Mouse (Mus musculus) forebrain, embryonic 15.5 days (tissue): ENCODE results near the gene Zfp773. TPM values are rescaled to one million over a fixed set of nuclear protein-coding genes. Genes with fewer than 3 reads are reported as not detected.
A peak's percentile ranks its signal among the peaks of the same experiment; 100 is the strongest.
"Not testable (repeated sequence)": the region's sequence is repeated elsewhere in the genome, so short reads cannot be mapped to it uniquely, and the experiment has no call there.

ENCODE experiments used
- ATAC-seq: fragments of 200-750 bp; cut with Nextera tagmentation; replicated peaks from 2 replicates; pipeline ENCODE4 v1.8.0; 2017; ENCODE audit warnings: mild to moderate bottlenecking, moderate TSS enrichment, moderate library complexity
- H3K27ac ChIP-seq: fragments of 300-500 bp; sonication (generic); replicated peaks from 2 replicates; pipeline ENCODE4 v1.5.1; 2015; ENCODE audit warnings: mild to moderate bottlenecking, inconsistent platforms
- H3K27me3 ChIP-seq: fragments of 300-500 bp; sonication (generic); 2 replicates; pipeline ENCODE4 v1.6.1; 2015; ENCODE audit warnings: inconsistent platforms
- H3K36me3 ChIP-seq: fragments of 300-500 bp; sonication (generic); 2 replicates; pipeline ENCODE4 v1.6.1; 2015; ENCODE audit warnings: mild to moderate bottlenecking, inconsistent platforms
- H3K4me1 ChIP-seq: fragments of 300-500 bp; sonication (generic); 2 replicates; pipeline ENCODE4 v1.6.1; 2015; ENCODE audit warnings: inconsistent platforms
- H3K4me2 ChIP-seq: fragments of 300-500 bp; sonication (generic); replicated peaks from 2 replicates; pipeline ENCODE4 v1.6.1; 2015; ENCODE audit warnings: mild to moderate bottlenecking, inconsistent platforms
- H3K4me3 ChIP-seq: fragments of 300-500 bp; sonication (generic); 2 replicates; pipeline ENCODE4 v1.5.1; 2015; ENCODE audit warnings: mild to moderate bottlenecking, inconsistent platforms
- H3K9ac ChIP-seq: fragments of 300-500 bp; sonication (generic); replicated peaks from 2 replicates; pipeline ENCODE4 v1.6.1; 2015; ENCODE audit warnings: mild to moderate bottlenecking, inconsistent platforms
- H3K9me3 ChIP-seq: fragments of 300-500 bp; sonication (generic); 2 replicates; pipeline ENCODE4 v1.6.1; 2016; ENCODE audit warnings: inconsistent platforms
- WGBS: fragments of 180-500 bp; shearing (Covaris S2); methylation state at CpG from one replicate; pipeline ENCODE4 v1.1.7; 2015; ENCODE audit warnings: mixed read lengths; 5-methylcytosine and 5-hydroxymethylcytosine counted together
- polyA plus RNA-seq: library from polyadenylated mRNA; unstranded; fragments of >200 nt; fragmentation: Nextera tagmentation; extraction: Ambion mirVana; gene quantifications from 2 replicates; pipeline ENCODE4 v1.2.1, GENCODE M21; 2015

The Zfp773 gene
- polyA plus RNA-seq: 17.4 and 17.5 TPM in 2 replicates

DNA sequence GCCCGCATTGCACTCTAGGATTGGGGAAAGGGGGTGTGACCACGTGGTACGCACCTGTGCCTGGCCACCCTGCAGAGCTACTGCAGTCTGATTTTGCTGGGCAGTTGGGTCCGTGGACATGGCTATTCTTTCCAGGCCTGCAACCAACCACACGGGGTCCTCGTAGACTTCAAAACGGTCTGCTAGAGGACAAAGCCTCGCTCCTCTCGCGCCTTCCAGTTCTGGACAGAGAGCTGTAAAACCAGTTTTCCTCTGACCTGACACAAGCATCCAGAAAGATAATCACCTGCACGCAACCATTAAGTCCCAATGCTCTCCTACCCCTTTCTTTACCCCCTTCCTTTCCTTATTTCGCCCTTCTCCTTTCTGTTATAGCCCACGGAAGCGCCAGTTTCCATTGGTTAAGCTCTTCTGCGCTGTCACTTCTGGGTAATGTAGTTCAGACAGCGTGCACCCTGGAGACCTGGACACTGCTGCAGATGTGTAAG is at the start of gene Zfp773:
TSS of gene Zfp773 (minus strand) at position 377 of the 488 bp plus-strand sequence.
- peak within 1 kb of the TSS; percentile 58 for H3K4me2 ChIP-seq
- H3K4me3 ChIP-seq: peak within 1 kb of the TSS; percentile 55
- no peaks in the 10 kb centered on the region for H3K9me3 ChIP-seq
- peak within 1 kb of the TSS; percentile 81 for H3K27ac ChIP-seq
- WGBS: 4% methylated on average over 16 of the region's 16 CpGs
- ATAC-seq: peak; percentile 96
- H3K36me3 ChIP-seq: peaks cover 18% of the 10 kb centered on the region
- peaks cover 14% of the 10 kb centered on the region for H3K4me1 ChIP-seq
- peak within 1 kb of the TSS; percentile 70 for H3K9ac ChIP-seq
- H3K27me3 ChIP-seq: no peaks in the 10 kb centered on the region

DNA sequence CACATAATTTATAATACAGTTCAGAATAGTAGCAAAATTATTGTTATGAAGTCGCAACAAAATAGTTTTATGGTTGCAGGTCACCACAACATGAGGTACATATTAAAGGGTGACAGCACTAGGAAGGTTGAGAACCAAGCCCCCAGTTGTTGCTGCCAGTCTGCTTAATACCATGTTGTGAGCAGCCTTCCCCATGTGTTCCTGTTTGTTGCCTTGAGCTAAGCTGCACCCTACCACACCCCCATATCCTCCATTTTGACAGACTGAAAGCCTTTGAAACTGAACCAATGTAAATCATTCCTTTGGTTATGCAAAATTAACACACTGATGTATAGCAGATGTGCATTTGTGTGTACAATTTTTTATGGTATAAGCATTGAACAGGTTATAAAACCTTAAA is 49.3 kb upstream of the Zfp773 start:
- 94% methylated on average over 1 of the region's 1 CpGs for WGBS
- Histone ChIP-seq H3K27me3 (no peaks in the 10 kb centered on the region), H3K9me3 (no peaks in the 10 kb centered on the region), H3K4me2 (no peak overlapping the region), H3K4me3 (no peak overlapping the region), H3K36me3 (peaks cover 27% of the 10 kb centered on the region), H3K9ac (no peak overlapping the region), H3K27ac (no peak overlapping the region), H3K4me1 (no peaks in the 10 kb centered on the region)
- no peak for ATAC-seq

GRCm38 (mm10) chr7:7171227-7172147 is 34.9 kb upstream of the Zfp773 start, which contains the start of gene Zfp418:
Gene Zfp418, plus strand, starts transcription at chr7:7171330.
- 1% methylated on average over 26 of the region's 26 CpGs for WGBS
- Histone ChIP-seq H3K9me3 (no peaks in the 10 kb centered on the region), H3K27ac (peak within 1 kb of the TSS; percentile 52), H3K27me3 (no peaks in the 10 kb centered on the region), H3K36me3 (peaks cover 16% of the 10 kb centered on the region), H3K9ac (peak within 1 kb of the TSS; percentile 55), H3K4me2 (peak within 1 kb of the TSS; percentile 66), H3K4me1 (peaks cover 7% of the 10 kb centered on the region), H3K4me3 (peak within 1 kb of the TSS; percentile 56)
- ATAC-seq: peak; percentile 97

DNA sequence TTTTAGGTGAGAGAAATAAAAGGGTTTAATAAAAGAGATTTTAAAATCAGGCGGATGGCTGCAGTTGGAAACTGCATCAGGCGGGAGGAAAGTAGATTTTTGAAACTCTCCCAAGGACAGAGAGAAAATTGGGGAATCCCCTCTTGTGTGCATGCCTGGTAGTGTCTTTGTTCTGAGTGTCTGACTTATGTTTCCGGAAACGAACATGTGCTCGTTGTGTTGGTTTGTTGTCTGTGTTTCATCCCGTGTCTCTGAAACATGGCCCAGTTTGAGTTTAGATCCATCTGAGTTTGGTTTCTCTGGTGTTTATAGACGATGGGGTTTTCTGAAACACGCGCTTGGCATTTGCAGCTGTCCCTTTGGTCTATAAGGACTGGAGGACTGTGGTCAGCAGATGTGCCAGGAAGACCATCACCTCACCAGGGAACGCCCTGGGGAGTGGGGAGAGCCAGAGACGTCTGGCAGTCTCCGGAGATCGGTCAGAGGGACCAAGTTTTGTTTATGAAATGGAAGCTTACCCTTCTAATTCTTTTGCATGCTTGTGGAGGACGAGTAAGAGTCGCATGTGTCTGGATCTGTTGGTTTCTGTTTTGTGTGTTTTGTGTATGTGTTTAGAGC is 9.5 kb upstream of the Zfp773 start:
- Histone ChIP-seq H3K9ac (no peak overlapping the region), H3K27me3 (no peaks in the 10 kb centered on the region), H3K9me3 (peaks cover 5% of the 10 kb centered on the region; the same call in 1 of the 2 replicates), H3K4me2 (no peak overlapping the region), H3K36me3 (no peaks in the 10 kb centered on the region), H3K4me1 (no peaks in the 10 kb centered on the region), H3K27ac (no peak overlapping the region), H3K4me3 (no peak overlapping the region)
- WGBS: 91% methylated on average over 15 of the region's 15 CpGs
- ATAC-seq: no peak

DNA sequence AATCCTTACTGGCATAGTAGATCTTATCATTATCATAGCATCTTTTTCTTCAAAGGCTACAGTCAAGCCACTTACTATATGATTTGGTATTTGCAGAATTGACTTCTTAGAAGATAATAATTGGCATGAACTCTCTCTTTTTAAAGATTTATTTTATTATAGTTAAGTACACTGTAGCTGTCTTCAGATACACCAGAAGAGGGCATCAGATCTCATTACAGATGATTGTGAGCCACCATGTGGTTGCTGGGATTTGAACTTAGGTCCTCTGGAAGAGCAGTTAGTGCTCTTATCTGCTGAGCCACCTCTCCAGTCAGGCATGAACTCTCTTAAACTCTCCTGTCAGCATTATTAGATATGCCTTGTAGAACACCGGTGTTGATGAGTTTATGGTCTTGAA is 7.7 kb upstream of the Zfp773 start:
- no peak for ATAC-seq
- H3K9ac ChIP-seq: no peak overlapping the region
- no peaks in the 10 kb centered on the region for H3K27me3 ChIP-seq
- H3K4me3 ChIP-seq: no peak overlapping the region
- 91% methylated on average over 1 of the region's 1 CpGs for WGBS
- no peak overlapping the region for H3K4me2 ChIP-seq
- no peak overlapping the region for H3K27ac ChIP-seq
- H3K4me1 ChIP-seq: no peaks in the 10 kb centered on the region
- H3K9me3 ChIP-seq: peaks cover 5% of the 10 kb centered on the region; the same call in 1 of the 2 replicates
- no peaks in the 10 kb centered on the region for H3K36me3 ChIP-seq

DNA sequence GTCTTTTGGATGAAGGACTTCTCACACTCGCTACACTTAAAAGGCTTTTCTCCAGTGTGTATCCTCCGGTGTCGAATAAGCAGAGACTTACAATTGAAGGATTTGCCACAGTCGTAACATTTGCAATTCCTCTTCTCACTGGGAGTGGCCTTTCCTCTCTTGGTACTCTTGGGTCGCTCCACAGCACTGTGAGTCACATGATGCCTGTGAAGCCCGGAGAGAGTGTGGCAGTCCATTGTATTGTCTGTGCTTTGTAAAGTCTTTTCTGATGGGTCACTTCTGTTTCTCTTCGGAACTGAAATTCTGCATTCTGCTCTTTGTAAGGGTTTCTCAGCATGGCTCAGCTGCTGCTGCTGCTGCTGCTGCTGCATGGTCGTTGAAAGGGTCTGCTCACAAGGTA is 3.8 kb downstream of the Zfp773 start:
- Histone ChIP-seq H3K4me2 (no peak overlapping the region), H3K4me1 (peaks cover 14% of the 10 kb centered on the region), H3K9me3 (no peaks in the 10 kb centered on the region), H3K27ac (no peak overlapping the region), H3K4me3 (no peak overlapping the region), H3K27me3 (no peaks in the 10 kb centered on the region), H3K9ac (no peak overlapping the region), H3K36me3 (peaks cover 25% of the 10 kb centered on the region)
- WGBS: 67% methylated on average over 8 of the region's 8 CpGs
- no peak for ATAC-seq

DNA sequence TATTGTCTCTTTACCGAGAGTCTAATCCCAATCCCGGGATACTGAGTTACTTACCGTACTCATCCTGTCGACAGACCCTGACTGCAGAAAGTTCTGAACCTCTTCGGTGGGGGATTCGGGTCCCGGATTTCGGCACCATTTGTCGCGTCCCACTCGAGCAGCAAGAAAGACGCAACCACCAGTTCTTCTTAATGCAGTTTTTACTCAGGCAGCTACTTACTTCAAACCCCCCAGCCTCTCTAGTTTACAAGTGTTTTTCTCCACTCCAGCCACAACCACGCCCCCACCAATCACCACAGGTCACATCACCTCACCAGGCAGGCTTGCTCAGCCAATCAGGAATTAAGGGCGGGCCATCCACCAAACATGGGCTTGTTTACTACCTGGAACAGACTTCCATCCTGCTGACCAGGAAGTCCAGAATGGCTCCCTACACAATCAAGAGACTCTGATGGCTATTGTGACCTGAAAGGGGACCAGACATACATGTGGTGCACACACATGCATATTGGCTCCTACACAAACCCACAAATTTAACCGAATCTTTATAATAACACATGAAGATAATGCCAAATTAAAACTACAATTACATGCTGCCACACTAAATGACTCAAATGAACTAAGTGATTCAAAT is 5.9 kb downstream of the Zfp773 start:
- H3K4me3 ChIP-seq, H3K9me3 ChIP-seq, H3K27me3 ChIP-seq, H3K27ac ChIP-seq, H3K9ac ChIP-seq, ATAC-seq, H3K4me2 ChIP-seq: not testable (repeated sequence)
- peaks cover 25% of the 10 kb centered on the region for H3K36me3 ChIP-seq
- 96% methylated on average over 15 of the region's 15 CpGs for WGBS
- H3K4me1 ChIP-seq: peaks cover 10% of the 10 kb centered on the region

DNA sequence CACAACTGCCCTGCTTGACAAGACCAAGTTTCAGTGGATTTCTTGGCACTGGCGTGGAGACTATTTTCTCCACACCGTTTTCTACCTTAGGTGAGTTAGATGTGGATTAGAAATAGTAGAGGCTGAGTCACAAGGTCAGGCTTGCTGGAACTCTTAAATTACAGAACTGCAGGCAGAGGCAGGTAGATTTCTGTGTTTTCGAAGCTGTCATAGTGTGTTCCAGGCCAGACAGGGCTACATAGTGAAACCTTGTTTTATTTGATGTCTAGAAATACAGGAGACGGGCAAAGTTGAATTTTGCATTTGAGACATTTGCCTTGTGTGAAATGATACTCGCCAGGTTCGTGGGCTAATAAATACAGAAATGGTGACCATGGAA is 15.0 kb downstream of the Zfp773 start:
- no peaks in the 10 kb centered on the region for H3K27me3 ChIP-seq
- no peaks in the 10 kb centered on the region for H3K9me3 ChIP-seq
- peaks cover 15% of the 10 kb centered on the region for H3K4me1 ChIP-seq
- no peak overlapping the region for H3K27ac ChIP-seq
- H3K9ac ChIP-seq: peak overlapping the region; percentile 60; the same call in 1 of the 2 replicates
- peaks cover 20% of the 10 kb centered on the region for H3K36me3 ChIP-seq
- peak overlapping the region; percentile 53 for H3K4me3 ChIP-seq
- no peak for ATAC-seq
- peak overlapping the region; percentile 67 for H3K4me2 ChIP-seq
- WGBS: 52% methylated on average over 6 of the region's 6 CpGs

- Histone ChIP-seq H3K27me3 (no peaks in the 10 kb centered on the region), H3K27ac (peak within 1 kb of the TSS; percentile 57), H3K36me3 (peaks cover 25% of the 10 kb centered on the region), H3K4me3 (peak within 1 kb of the TSS; percentile 53), H3K9me3 (no peaks in the 10 kb centered on the region), H3K9ac (peak within 1 kb of the TSS; percentile 60), H3K4me2 (peak within 1 kb of the TSS; percentile 67), H3K4me1 (peaks cover 15% of the 10 kb centered on the region)
- under 1% methylated on average over 30 of the region's 30 CpGs for WGBS
- peak; percentile 94 for ATAC-seq
Measured at GRCm38 (mm10) chr7:7120921-7121601, 15.5 kb downstream of the Zfp773 start, which contains the start of gene Zfp954. Gene Zfp954, minus strand, starts transcription at chr7:7121488.

- no peak overlapping the region for H3K4me3 ChIP-seq
- H3K4me2 ChIP-seq: no peak overlapping the region
- no peaks in the 10 kb centered on the region for H3K27me3 ChIP-seq
- 91% methylated on average over 2 of the region's 2 CpGs for WGBS
- H3K9me3 ChIP-seq: no peaks in the 10 kb centered on the region
- peaks cover 50% of the 10 kb centered on the region for H3K36me3 ChIP-seq
- ATAC-seq: no peak
- no peak overlapping the region for H3K27ac ChIP-seq
- H3K4me1 ChIP-seq: peaks cover 15% of the 10 kb centered on the region
- no peak overlapping the region for H3K9ac ChIP-seq
Measured at GRCm38 (mm10) chr7:7118441-7118840, 18.1 kb downstream of the Zfp773 start.

- ATAC-seq: no peak
- no peaks in the 10 kb centered on the region for H3K9me3 ChIP-seq
- no peak overlapping the region for H3K4me3 ChIP-seq
- no peaks in the 10 kb centered on the region for H3K4me1 ChIP-seq
- H3K27ac ChIP-seq: no peak overlapping the region
- peaks cover 5% of the 10 kb centered on the region; the same call in 1 of the 2 replicates for H3K36me3 ChIP-seq
- WGBS: 88% methylated on average over 7 of the region's 7 CpGs
- no peak overlapping the region for H3K9ac ChIP-seq
- H3K27me3 ChIP-seq: no peaks in the 10 kb centered on the region
- H3K4me2 ChIP-seq: no peak overlapping the region
Measured at GRCm38 (mm10) chr7:7108501-7108900, 28.1 kb downstream of the Zfp773 start.
